Mouse (Mus musculus) macrophage (primary cell): ENCODE results near the gene Rnls. TPM values are rescaled to one million over a fixed set of nuclear protein-coding genes. Genes with fewer than 3 reads are reported as not detected.

Experiments used
- H3K27ac ChIP-seq: fragments of 350-480 bp; formaldehyde crosslinking; 2 replicates; pipeline ENCODE4 v1.9.0; 2021
- H3K36me3 ChIP-seq: fragments of 350-480 bp; formaldehyde crosslinking; 2 replicates; pipeline ENCODE4 v1.9.0; 2021; ENCODE audit errors: inconsistent target
- H3K4me3 ChIP-seq: fragments of 350-480 bp; formaldehyde crosslinking; 2 replicates; pipeline ENCODE4 v1.9.0; 2021; ENCODE audit errors: inconsistent target
- H3K79me2 ChIP-seq: fragments of 350-480 bp; formaldehyde crosslinking; 2 replicates; pipeline ENCODE4 v1.9.0; 2021; ENCODE audit errors: inconsistent target
- WGBS: methylation state at CpG from one replicate; pipeline ENCODE4 v1.1.7; 2026; ENCODE audit warnings: inconsistent platforms; ENCODE audit not compliant: missing documents; 5-methylcytosine and 5-hydroxymethylcytosine counted together
- polyA plus RNA-seq: library from polyadenylated mRNA; stranded (reverse); fragments of 250-400 nt; gene quantifications from 3 replicates; pipeline ENCODE4 v1.2.4, GENCODE M21; 2018; ENCODE audit warnings: inconsistent platforms

Gene Rnls
- polyA plus RNA-seq, 1 experiment from 2014 or later = 2.7 TPM

DNA sequence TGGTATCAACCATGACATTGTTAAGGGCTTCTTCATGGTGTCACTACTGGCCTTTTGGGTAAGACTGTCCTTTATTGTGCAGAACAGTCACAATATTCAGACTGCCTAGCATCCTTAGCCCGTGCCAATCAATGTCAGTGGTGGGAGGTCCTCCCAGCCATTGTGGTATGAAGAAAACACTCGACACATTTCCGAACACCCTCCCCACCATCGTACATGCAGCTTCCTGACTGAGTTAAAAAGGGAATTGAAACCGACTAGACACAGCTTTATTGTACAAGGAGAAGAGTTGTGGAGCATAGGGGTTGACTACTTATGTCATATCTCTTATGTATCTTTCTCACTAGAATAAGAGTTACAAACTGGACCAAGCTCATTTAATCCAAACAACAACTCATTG, 272.1 kb downstream of the Rnls start:
- H3K4me3 ChIP-seq = no peak overlapping the region
- 3% methylated on average over 5 of the region's 5 CpGs for WGBS
- H3K79me2 ChIP-seq = no peaks in the 10 kb centered on the region
- peak overlapping the region; percentile 73 for H3K27ac ChIP-seq
- no peaks in the 10 kb centered on the region for H3K36me3 ChIP-seq

DNA sequence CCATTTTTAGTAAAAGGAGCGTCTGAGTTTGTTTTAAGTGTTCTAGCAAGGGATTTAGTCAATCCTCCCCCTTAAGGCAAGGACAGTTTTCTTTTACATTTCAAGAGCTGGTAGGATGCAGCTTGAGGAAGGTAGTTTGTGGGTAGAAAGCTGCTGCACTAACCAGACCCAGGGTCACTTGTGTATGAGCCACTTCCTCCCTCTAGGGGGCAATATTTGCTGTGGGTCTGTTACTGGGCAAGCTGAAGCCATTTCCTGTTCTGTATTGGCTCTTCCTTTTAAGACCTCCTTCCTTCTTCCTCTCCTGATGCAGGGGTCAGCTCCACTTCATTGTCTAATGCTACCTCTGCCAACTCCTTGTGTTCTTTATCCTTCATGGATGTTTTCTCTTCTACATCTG, 273.2 kb downstream of the Rnls start:
- H3K27ac ChIP-seq = peak overlapping the region; percentile 73
- H3K79me2 ChIP-seq = no peaks in the 10 kb centered on the region
- 20% methylated on average over 1 of the region's 1 CpGs for WGBS
- H3K36me3 ChIP-seq = no peaks in the 10 kb centered on the region
- no peak overlapping the region for H3K4me3 ChIP-seq

DNA sequence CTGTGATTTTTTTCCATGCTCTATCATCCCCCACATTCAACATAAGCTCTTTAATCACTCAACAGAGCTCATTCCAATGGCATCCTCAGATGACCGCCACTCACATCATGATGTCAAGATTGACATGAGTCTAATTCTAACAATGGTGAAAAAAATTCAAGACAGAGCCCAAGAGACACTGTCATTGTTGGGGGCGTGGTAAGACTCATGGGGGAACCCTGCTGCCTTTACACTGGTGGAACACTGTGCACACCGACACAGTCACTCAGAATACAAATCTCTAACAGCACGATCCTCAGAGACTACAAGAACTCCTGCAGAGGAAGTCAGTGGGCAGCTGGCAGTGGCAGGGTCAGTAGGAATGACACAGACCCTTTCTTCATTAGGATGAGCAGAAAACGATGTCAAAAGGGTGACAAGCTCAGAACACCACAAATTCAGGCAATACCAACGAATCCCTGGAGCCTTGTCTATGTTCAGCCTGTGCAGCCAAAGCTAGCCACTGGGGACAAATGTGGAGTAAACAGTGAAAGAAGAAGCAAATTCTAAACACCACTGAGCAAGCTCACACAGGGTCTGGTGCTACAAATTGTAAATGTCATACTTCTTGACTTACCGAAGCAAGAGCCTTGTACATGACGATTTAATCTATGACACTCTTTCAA, 277.3 kb downstream of the Rnls start:
- Histone ChIP-seq H3K79me2 (no peaks in the 10 kb centered on the region), H3K4me3 (no peak overlapping the region), H3K27ac (no peak overlapping the region), H3K36me3 (no peaks in the 10 kb centered on the region)
- WGBS = 88% methylated on average over 8 of the region's 8 CpGs

DNA sequence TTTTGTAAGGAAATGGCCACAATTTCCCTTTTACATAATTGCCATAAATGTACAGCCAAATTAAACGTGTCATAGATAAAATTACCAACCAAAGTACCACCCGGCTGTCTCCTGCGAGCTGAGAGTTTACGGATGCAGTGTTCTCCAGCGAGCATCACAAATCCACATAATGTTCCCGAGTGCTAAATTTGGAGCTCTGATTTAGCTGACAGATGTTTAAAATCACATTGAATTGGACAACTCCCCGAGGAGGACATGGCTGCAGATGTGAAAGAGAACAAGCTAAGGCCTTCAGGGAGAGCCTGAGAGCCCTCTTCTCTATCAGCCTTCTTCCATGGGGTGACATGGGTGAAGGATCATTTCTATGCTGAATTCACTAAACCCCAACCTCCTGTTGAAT, 278.3 kb downstream of the Rnls start:
- H3K4me3 ChIP-seq = no peak overlapping the region
- H3K36me3 ChIP-seq = no peaks in the 10 kb centered on the region
- H3K27ac ChIP-seq = no peak overlapping the region
- 77% methylated on average over 7 of the region's 7 CpGs for WGBS
- no peaks in the 10 kb centered on the region for H3K79me2 ChIP-seq

DNA sequence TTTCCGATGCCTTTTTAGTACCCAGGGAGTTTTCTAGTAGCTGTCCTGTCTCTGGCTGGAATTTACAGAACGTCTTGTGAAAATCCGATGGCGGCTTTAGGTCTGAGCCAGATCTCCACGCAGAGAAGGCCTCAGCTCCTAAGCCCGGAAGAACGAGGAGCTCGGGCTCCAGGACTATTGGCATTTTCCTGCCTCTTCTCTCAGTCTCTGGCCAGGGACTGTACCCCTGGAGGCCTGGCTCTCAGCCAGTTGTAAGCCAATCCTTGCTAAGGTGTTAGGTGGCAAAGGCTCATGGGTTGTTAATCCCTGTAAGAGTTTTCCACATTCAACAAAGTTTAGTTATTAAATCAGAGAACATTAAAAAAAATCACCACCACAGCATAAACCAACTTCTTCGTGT, 281.7 kb downstream of the Rnls start:
- H3K4me3 ChIP-seq = no peak overlapping the region
- H3K36me3 ChIP-seq = no peaks in the 10 kb centered on the region
- H3K79me2 ChIP-seq = no peaks in the 10 kb centered on the region
- H3K27ac ChIP-seq = no peak overlapping the region
- 83% methylated on average over 9 of the region's 9 CpGs for WGBS

- no peak overlapping the region for H3K27ac ChIP-seq
- no peaks in the 10 kb centered on the region for H3K79me2 ChIP-seq
- no peaks in the 10 kb centered on the region for H3K36me3 ChIP-seq
- no peak overlapping the region for H3K4me3 ChIP-seq
- WGBS = 28% methylated on average over 6 of the region's 6 CpGs
Measured at GRCm38 (mm10) chr19:33109941-33110371, 282.1 kb downstream of the Rnls start.

- WGBS = 69% methylated on average over 6 of the region's 7 CpGs
- no peak overlapping the region for H3K4me3 ChIP-seq
- no peaks in the 10 kb centered on the region for H3K79me2 ChIP-seq
- no peak overlapping the region for H3K27ac ChIP-seq
- no peaks in the 10 kb centered on the region for H3K36me3 ChIP-seq
Measured at GRCm38 (mm10) chr19:33109141-33109540, 283.0 kb downstream of the Rnls start.

GRCm38 (mm10) chr19:33103851-33104250, 288.2 kb downstream of the Rnls start:
- 96% methylated on average over 6 of the region's 6 CpGs for whole genome bisulfite sequencing
- Histone ChIP-seq H3K27ac (no peak overlapping the region), H3K79me2 (no peaks in the 10 kb centered on the region), H3K4me3 (no peak overlapping the region), H3K36me3 (no peaks in the 10 kb centered on the region)

DNA sequence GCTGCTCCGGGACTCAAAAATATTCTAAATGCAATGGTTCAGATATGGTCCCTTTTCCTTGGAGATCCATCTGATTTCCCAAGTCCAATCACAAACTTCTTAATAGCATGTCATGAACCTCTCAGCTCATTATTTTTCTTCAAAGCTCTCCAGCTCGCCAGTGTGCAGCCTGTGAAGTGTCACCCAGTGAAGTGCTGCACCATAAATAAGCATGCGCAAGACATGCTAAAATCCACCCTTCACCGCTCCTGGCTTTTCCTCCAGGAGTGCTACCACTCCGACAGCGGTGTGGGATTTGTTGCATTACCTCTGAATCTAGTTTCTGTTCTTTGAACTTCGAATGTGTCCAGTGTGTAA, 289.3 kb downstream of the Rnls start:
- no peaks in the 10 kb centered on the region for H3K79me2 ChIP-seq
- WGBS = 85% methylated on average over 7 of the region's 7 CpGs
- no peaks in the 10 kb centered on the region for H3K36me3 ChIP-seq
- H3K27ac ChIP-seq = no peak overlapping the region
- no peak overlapping the region for H3K4me3 ChIP-seq

- Histone ChIP-seq H3K79me2 (no peaks in the 10 kb centered on the region), H3K36me3 (no peaks in the 10 kb centered on the region), H3K4me3 (no peak overlapping the region; the same call in 1 of the 2 replicates), H3K27ac (0 out of 2 replicates have a peak overlapping the region, but pooled peaks have one; percentile 17)
- 49% methylated on average over 7 of the region's 7 CpGs for WGBS
Measured at GRCm38 (mm10) chr19:33102008-33102782, 289.9 kb downstream of the Rnls start.

DNA sequence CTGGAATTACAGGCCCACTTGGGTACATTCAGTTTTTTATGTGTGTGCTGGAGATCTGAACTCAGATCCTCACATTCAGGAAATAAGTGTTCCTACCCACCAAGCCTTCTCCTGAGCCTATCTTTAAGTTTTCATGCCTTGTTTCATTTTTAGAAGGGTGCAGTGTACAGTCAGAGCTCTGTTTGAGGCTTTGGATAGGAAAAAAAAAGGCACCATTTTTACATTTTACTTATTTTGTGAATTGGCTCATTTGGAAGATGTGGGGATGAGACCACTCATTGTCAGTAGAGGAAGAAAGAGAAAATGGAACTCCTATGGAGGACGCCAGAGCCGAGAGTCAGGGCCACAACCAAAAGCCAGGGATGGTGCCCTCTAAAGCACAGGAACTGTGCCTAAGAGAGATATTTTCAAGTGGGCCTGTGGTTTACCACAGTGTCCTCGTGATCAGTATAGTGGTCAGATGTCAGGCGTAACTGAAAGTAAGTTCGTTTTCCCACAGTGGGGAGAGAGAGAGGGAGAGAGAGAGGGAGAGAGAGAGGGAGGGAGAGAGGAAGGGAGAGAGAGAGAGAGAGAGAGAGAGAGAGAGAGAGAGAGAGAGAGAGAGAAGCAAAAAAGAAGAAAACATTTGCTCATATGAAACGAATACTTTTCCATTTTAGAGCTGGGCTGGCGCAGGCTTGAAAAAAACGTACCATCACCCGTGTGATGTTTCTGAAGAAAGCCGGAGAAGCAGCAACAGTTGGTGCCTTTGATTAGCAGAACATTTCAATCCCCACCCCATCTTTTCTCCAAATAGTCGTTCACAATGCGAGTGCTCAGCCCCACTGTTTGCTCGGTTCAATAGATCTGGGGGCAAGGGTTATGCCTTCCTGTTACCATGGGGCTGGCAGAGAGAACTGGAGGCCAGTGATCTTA, 290.7 kb downstream of the Rnls start:
- Histone ChIP-seq H3K4me3 (peak overlapping the region; percentile 27), H3K79me2 (no peaks in the 10 kb centered on the region), H3K36me3 (no peaks in the 10 kb centered on the region), H3K27ac (0 out of 2 replicates have a peak overlapping the region, but pooled peaks have one; percentile 17)
- WGBS = 3% methylated on average over 13 of the region's 13 CpGs

- Histone ChIP-seq H3K27ac (no peak overlapping the region), H3K36me3 (no peaks in the 10 kb centered on the region), H3K79me2 (no peaks in the 10 kb centered on the region), H3K4me3 (no peak overlapping the region)
- 84% methylated on average over 3 of the region's 3 CpGs for WGBS
Measured at GRCm38 (mm10) chr19:33100598-33100997, 291.5 kb downstream of the Rnls start.

GRCm38 (mm10) chr19:33100031-33100430, 292.1 kb downstream of the Rnls start:
- Histone ChIP-seq H3K79me2 (no peaks in the 10 kb centered on the region), H3K36me3 (no peaks in the 10 kb centered on the region), H3K4me3 (no peak overlapping the region), H3K27ac (no peak overlapping the region)
- 86% methylated on average over 3 of the region's 4 CpGs for WGBS

- Histone ChIP-seq H3K27ac (no peak overlapping the region), H3K4me3 (no peak overlapping the region), H3K79me2 (no peaks in the 10 kb centered on the region), H3K36me3 (no peaks in the 10 kb centered on the region)
- 97% methylated on average over 9 of the region's 9 CpGs for WGBS
Measured at GRCm38 (mm10) chr19:33099201-33099788, 292.8 kb downstream of the Rnls start.
